Mouse (Mus musculus): Measurements from ENCODE around the gene Rnf157. TPM values are rescaled to one million over a fixed set of nuclear protein-coding genes. Genes with fewer than 3 reads are reported as not detected.

Gene Rnf157
- total RNA-seq, 1 experiment: 3.7 TPM

GRCm38 (mm10) chr11:116418194-116418840 is 5.5 kb upstream of the Rnf157 start:
- Histone ChIP-seq H3K9me3 (ENCODE audit: control insufficient read depth, insufficient read depth, low read depth, low read length) (no peaks in the 10 kb centered on the region), H3K4me1 (ENCODE audit: control insufficient read depth in 2 of 2, insufficient read depth in 2 of 2, low read length in 2 of 2, poor library complexity in 1 of 2) (peaks cover 7 to 23% of the 10 kb centered on the region in 2 experiments), H3K9ac (ENCODE audit: insufficient read depth, low read depth, low read length, poor library complexity, severe bottlenecking) (no peak overlapping the region), H3K36me3 (ENCODE audit: control insufficient read depth, insufficient read depth, low read length, poor library complexity, severe bottlenecking) (no peaks in the 10 kb centered on the region), H3K4me3 (ENCODE audit: insufficient read depth in 1 of 2, low read depth in 1 of 2, low read length in 2 of 2, poor library complexity in 1 of 2, severe bottlenecking in 1 of 2) (no peak overlapping the region), H3K27ac (ENCODE audit: insufficient read depth, low read depth, low read length, poor library complexity, severe bottlenecking) (no peak overlapping the region)
- no peak for DNase-seq (ENCODE audit: low read depth, low spot score)
- in situ Hi-C loops (cut with MboI; ENCODE audit: low sequenced_read_pairs in 2 of 2, unreplicated experiment in 2 of 2): no loop called here
- no peak for TF ChIP-seq ZC3H11A (IDR thresholded peaks at IDR 0.05; ENCODE audit: borderline replicate concordance, low read depth, low read length)
- TF ChIP-seq ZNF384 (IDR thresholded peaks at IDR 0.05; ENCODE audit: low read depth, low read length): no peak
- no peak for TF ChIP-seq CHD2 (IDR thresholded peaks at IDR 0.05; ENCODE audit: low read depth, low read length)
- TF ChIP-seq HCFC1 (IDR thresholded peaks at IDR 0.05; ENCODE audit: borderline replicate concordance, insufficient read depth, low read length): no peak
- TF ChIP-seq MAFK (IDR thresholded peaks at IDR 0.05; ENCODE audit: insufficient read depth, low read depth, low read length): no peak

GRCm38 (mm10) chr11:116417054-116417453 is 4.2 kb upstream of the Rnf157 start:
- in situ Hi-C loops (cut with MboI; ENCODE audit: low sequenced_read_pairs in 2 of 2, unreplicated experiment in 2 of 2): no loop called here
- Histone ChIP-seq H3K9me3 (ENCODE audit: control insufficient read depth, insufficient read depth, low read depth, low read length) (no peaks in the 10 kb centered on the region), H3K9ac (ENCODE audit: insufficient read depth, low read depth, low read length, poor library complexity, severe bottlenecking) (no peak overlapping the region), H3K4me1 (ENCODE audit: control insufficient read depth in 2 of 2, insufficient read depth in 2 of 2, low read length in 2 of 2, poor library complexity in 1 of 2) (peaks cover 8 to 18% of the 10 kb centered on the region in 2 experiments; a peak in 3 of 4 replicates), H3K27ac (ENCODE audit: insufficient read depth, low read depth, low read length, poor library complexity, severe bottlenecking) (no peak overlapping the region), H3K4me3 (ENCODE audit: insufficient read depth in 1 of 2, low read depth in 1 of 2, low read length in 2 of 2, poor library complexity in 1 of 2, severe bottlenecking in 1 of 2) (no peak overlapping the region), H3K36me3 (ENCODE audit: control insufficient read depth, insufficient read depth, low read length, poor library complexity, severe bottlenecking) (no peaks in the 10 kb centered on the region)
- no peak for TF ChIP-seq CHD2 (IDR thresholded peaks at IDR 0.05; ENCODE audit: low read depth, low read length)
- no peak for TF ChIP-seq HCFC1 (IDR thresholded peaks at IDR 0.05; ENCODE audit: borderline replicate concordance, insufficient read depth, low read length)
- TF ChIP-seq MAFK (IDR thresholded peaks at IDR 0.05; ENCODE audit: insufficient read depth, low read depth, low read length): no peak
- no peak for TF ChIP-seq ZC3H11A (IDR thresholded peaks at IDR 0.05; ENCODE audit: borderline replicate concordance, low read depth, low read length)
- TF ChIP-seq ZNF384 (IDR thresholded peaks at IDR 0.05; ENCODE audit: low read depth, low read length): no peak
- DNase-seq (ENCODE audit: low read depth, low spot score): no peak

- no peak for DNase-seq (ENCODE audit: low read depth, low spot score)
- Histone ChIP-seq H3K27ac (ENCODE audit: insufficient read depth, low read depth, low read length, poor library complexity, severe bottlenecking) (no peak overlapping the region), H3K9ac (ENCODE audit: insufficient read depth, low read depth, low read length, poor library complexity, severe bottlenecking) (no peak overlapping the region), H3K9me3 (ENCODE audit: control insufficient read depth, insufficient read depth, low read depth, low read length) (no peaks in the 10 kb centered on the region), H3K36me3 (ENCODE audit: control insufficient read depth, insufficient read depth, low read length, poor library complexity, severe bottlenecking) (no peaks in the 10 kb centered on the region), H3K4me1 (ENCODE audit: control insufficient read depth in 2 of 2, insufficient read depth in 2 of 2, low read length in 2 of 2, poor library complexity in 1 of 2) (peaks cover 8 to 18% of the 10 kb centered on the region in 2 experiments; a peak in 3 of 4 replicates), H3K4me3 (ENCODE audit: insufficient read depth in 1 of 2, low read depth in 1 of 2, low read length in 2 of 2, poor library complexity in 1 of 2, severe bottlenecking in 1 of 2) (no peak overlapping the region)
- TF ChIP-seq CHD2 (IDR thresholded peaks at IDR 0.05; ENCODE audit: low read depth, low read length): no peak
- in situ Hi-C loops (cut with MboI; ENCODE audit: low sequenced_read_pairs in 2 of 2, unreplicated experiment in 2 of 2): no loop called here
Measured at GRCm38 (mm10) chr11:116416196-116416943, 3.5 kb upstream of the Rnf157 start.

- no peaks in the 10 kb centered on the region for H3K9me3 ChIP-seq (ENCODE audit: control insufficient read depth, insufficient read depth, low read depth, low read length)
- peaks cover 8 to 10% of the 10 kb centered on the region in 2 experiments; a peak in 3 of 4 replicates for H3K4me1 ChIP-seq (ENCODE audit: control insufficient read depth in 2 of 2, insufficient read depth in 2 of 2, low read length in 2 of 2, poor library complexity in 1 of 2)
- in situ Hi-C loops (cut with MboI; ENCODE audit: low sequenced_read_pairs in 2 of 2, unreplicated experiment in 2 of 2): no loop called here
- peak overlapping the region in 1 of 2 experiments; percentile 95; a peak in 3 of 4 replicates for H3K4me3 ChIP-seq (ENCODE audit: insufficient read depth in 1 of 2, low read depth in 1 of 2, low read length in 2 of 2, poor library complexity in 1 of 2, severe bottlenecking in 1 of 2)
- no peak for TF ChIP-seq HCFC1 (IDR thresholded peaks at IDR 0.05; ENCODE audit: borderline replicate concordance, insufficient read depth, low read length)
- no peak for TF ChIP-seq ZC3H11A (IDR thresholded peaks at IDR 0.05; ENCODE audit: borderline replicate concordance, low read depth, low read length)
- H3K27ac ChIP-seq (ENCODE audit: insufficient read depth, low read depth, low read length, poor library complexity, severe bottlenecking): no peak overlapping the region
- H3K36me3 ChIP-seq (ENCODE audit: control insufficient read depth, insufficient read depth, low read length, poor library complexity, severe bottlenecking): no peaks in the 10 kb centered on the region
- no peak for DNase-seq (ENCODE audit: low read depth, low spot score)
- H3K9ac ChIP-seq (ENCODE audit: insufficient read depth, low read depth, low read length, poor library complexity, severe bottlenecking): peak overlapping the region; percentile 82; the same call in 1 of the 2 replicates
Measured at GRCm38 (mm10) chr11:116413631-116414022, 795 bp upstream of the Rnf157 start.

All from ES-E14 (cell line).